Mouse (Mus musculus) cortical plate, adult 2 months (tissue): ENCODE measurements around the gene Mxd1. TPM values are rescaled to one million over a fixed set of nuclear protein-coding genes. Genes with fewer than 3 reads are reported as not detected.

ENCODE experiments used
- H3K27ac ChIP-seq: fragments of 200-500 bp; 2 replicates; pipeline ENCODE4 v1.5.1; 2012; ENCODE audit warnings: low read length, control low read depth, inconsistent platforms; ENCODE audit not compliant: insufficient read depth
- H3K4me1 ChIP-seq: fragments of 200-500 bp; 2 replicates; pipeline ENCODE4 v1.6.1; 2011; ENCODE audit warnings: low read length; ENCODE audit not compliant: control insufficient read depth, insufficient read depth
- H3K4me3 ChIP-seq: fragments of 200-500 bp; 2 replicates; pipeline ENCODE4 v1.5.1; 2011; ENCODE audit warnings: mild to moderate bottlenecking, low read length, control low read depth; ENCODE audit not compliant: insufficient read depth
- CTCF ChIP-seq: fragments of 200-500 bp; IDR thresholded peaks from 2 replicates; pipeline ENCODE4 v1.5.1; 2011; ENCODE audit warnings: mild to moderate bottlenecking, control low read depth, low read length; ENCODE audit not compliant: insufficient read depth; ENCODE audit errors: extremely low read depth
- POLR2A ChIP-seq: fragments of 200-500 bp; IDR thresholded peaks from 2 replicates; pipeline ENCODE4 v1.6.1; 2011; ENCODE audit warnings: mild to moderate bottlenecking, low read length, control low read depth; ENCODE audit not compliant: insufficient read depth; ENCODE audit errors: extremely low read depth
- polyA plus RNA-seq: library from polyadenylated mRNA; depleted of rRNA; stranded (reverse); fragments of >200 nt; gene quantifications from 2 replicates; pipeline ENCODE4 v1.2.3, GENCODE M21; 2012; rRNA removed

The Mxd1 gene
- polyA plus RNA-seq, 1 experiment = 20.6 TPM

- H3K4me1 ChIP-seq = no peaks in the 10 kb centered on the region
- no peak overlapping the region for H3K27ac ChIP-seq
- no peak overlapping the region for H3K4me3 ChIP-seq
- TF ChIP-seq POLR2A (no peak), CTCF (no peak)
Observed at GRCm38 (mm10) chr6:86610714-86611113, 58.2 kb downstream of the Mxd1 start.

GRCm38 (mm10) chr6:86609235-86609634 is 59.7 kb downstream of the Mxd1 start:
- H3K27ac ChIP-seq = no peak overlapping the region
- H3K4me3 ChIP-seq = no peak overlapping the region
- no peaks in the 10 kb centered on the region for H3K4me1 ChIP-seq
- no peak for TF ChIP-seq POLR2A
- no peak for TF ChIP-seq CTCF

GRCm38 (mm10) chr6:86607471-86607870 is 61.5 kb downstream of the Mxd1 start:
- no peak overlapping the region for H3K4me3 ChIP-seq
- H3K4me1 ChIP-seq = no peaks in the 10 kb centered on the region
- TF ChIP-seq POLR2A (no peak), CTCF (no peak)
- no peak overlapping the region for H3K27ac ChIP-seq

GRCm38 (mm10) chr6:86606289-86606688 is 62.7 kb downstream of the Mxd1 start:
- no peak for TF ChIP-seq CTCF
- TF ChIP-seq POLR2A = no peak
- no peak overlapping the region for H3K4me3 ChIP-seq
- no peaks in the 10 kb centered on the region for H3K4me1 ChIP-seq
- no peak overlapping the region for H3K27ac ChIP-seq

GRCm38 (mm10) chr6:86605260-86605659 is 63.7 kb downstream of the Mxd1 start:
- no peaks in the 10 kb centered on the region for H3K4me1 ChIP-seq
- no peak for TF ChIP-seq CTCF
- no peak for TF ChIP-seq POLR2A
- H3K4me3 ChIP-seq = no peak overlapping the region
- H3K27ac ChIP-seq = no peak overlapping the region

GRCm38 (mm10) chr6:86599951-86600414 is 69.0 kb downstream of the Mxd1 start:
- no peaks in the 10 kb centered on the region for H3K4me1 ChIP-seq
- TF ChIP-seq CTCF (no peak), POLR2A (no peak)
- no peak overlapping the region for H3K4me3 ChIP-seq
- H3K27ac ChIP-seq = no peak overlapping the region

- H3K4me1 ChIP-seq = no peaks in the 10 kb centered on the region
- H3K4me3 ChIP-seq = no peak overlapping the region
- no peak for TF ChIP-seq POLR2A
- TF ChIP-seq CTCF = peak; percentile 96
- no peak overlapping the region for H3K27ac ChIP-seq
Observed at GRCm38 (mm10) chr6:86599197-86599596, 69.8 kb downstream of the Mxd1 start.

GRCm38 (mm10) chr6:86598742-86599193 is 70.2 kb downstream of the Mxd1 start:
- no peaks in the 10 kb centered on the region for H3K4me1 ChIP-seq
- TF ChIP-seq POLR2A (no peak), CTCF (no peak)
- H3K27ac ChIP-seq = no peak overlapping the region

More at GRCm38 (mm10) chr6:86598742-86599193, 70.2 kb downstream of the Mxd1 start:
- H3K4me3 ChIP-seq = no peak overlapping the region

Other genes starting within 250 kb of the Mxd1 start
- gene Gm44790, start 242.5 kb downstream of the Mxd1 start, polyA plus RNA-seq = 1.0 and 1.5 TPM in 2 replicates
- 21.6 and 21.8 TPM in 2 replicates for gene C87436, start 230.8 kb downstream of the Mxd1 start, polyA plus RNA-seq
- 158 and 165 TPM in 2 replicates for gene Pcbp1, start 142.8 kb downstream of the Mxd1 start, polyA plus RNA-seq
- gene Asprv1, start 41.0 kb downstream of the Mxd1 start, polyA plus RNA-seq = 3.0 and 4.0 TPM in 2 replicates
- gene Snrnp27, start 15.4 kb upstream of the Mxd1 start, polyA plus RNA-seq = 55.2 and 59.4 TPM in 2 replicates
- 27.9 and 28.6 TPM in 2 replicates for gene Gmcl1, start 64.2 kb upstream of the Mxd1 start, polyA plus RNA-seq
- 7.0 and 7.1 TPM in 2 replicates for gene Anxa4, start 124.4 kb upstream of the Mxd1 start, polyA plus RNA-seq
- 152 and 173 TPM in 2 replicates for gene Aak1, start 180.4 kb upstream of the Mxd1 start, polyA plus RNA-seq